Comparison of ENCODE assay signal across 14 mouse cellular contexts in genomic region chr10:61839326-61839725, GRCm38 (mm10). TPM values are rescaled to one million over a fixed set of nuclear protein-coding genes. Genes with fewer than 3 reads are reported as not detected.
DNase-seq lines count a peak whose midpoint lies in the region; ATAC-seq and TF ChIP-seq lines count a peak whose summit lies in the region.
"Had no signal": no experiment of that assay in that cellular context is flagged by ENCODE, and none has a peak within 500 bp of the region (broad histone marks: within the 10 kb centered on the region; RNA-seq: fewer than 3 reads in every experiment).

No protein-coding gene starts in this region.

- no peak for TF ChIP-seq POLR2A in brain, embryonic 14.5 days (IDR thresholded peaks at IDR 0.05; ENCODE audit: borderline replicate concordance, extremely low read depth, insufficient read depth, insufficient read length, poor library complexity, severe bottlenecking)

- WGBS in intestine, embryonic 15.5 days: 78% methylated on average over 9 of the region's 9 CpGs
- WGBS in intestine, postnatal 0 days: 79% methylated on average over 9 of the region's 9 CpGs
- 63% methylated on average over 9 of the region's 9 CpGs for WGBS in limb, embryonic 11.5 days

- H3K9me3 ChIP-seq in intestine, embryonic 15.5 days: no peaks in the 10 kb centered on the region
- no peaks in the 10 kb centered on the region for H3K9me3 ChIP-seq in intestine, postnatal 0 days (ENCODE audit: control insufficient read depth)
- no peaks in the 10 kb centered on the region for H3K9me3 ChIP-seq in limb, embryonic 11.5 days (ENCODE audit: control insufficient read depth, low read length)
- H3K9me3 ChIP-seq: embryonic facial prominence, embryonic 12.5 days; forebrain, embryonic 13.5 days; limb, embryonic 13.5 days; liver, embryonic 15.5 days; midbrain, embryonic 12.5 days had no signal

- H3K4me3 ChIP-seq in intestine, embryonic 15.5 days (replicated peaks): no peak overlapping the region
- H3K4me3 ChIP-seq in intestine, postnatal 0 days (ENCODE audit: low read depth, low read length): no peak overlapping the region
- H3K4me3 ChIP-seq in limb, embryonic 11.5 days (ENCODE audit: low read depth, low read length): no peak overlapping the region
- H3K4me3 ChIP-seq: embryonic facial prominence, embryonic 12.5 days; forebrain, embryonic 13.5 days; limb, embryonic 13.5 days; liver, embryonic 15.5 days; midbrain, embryonic 12.5 days had no signal

- H3K4me1 ChIP-seq in intestine, embryonic 15.5 days (replicated peaks): peaks cover 6% of the 10 kb centered on the region; the same call in 1 of the 2 replicates
- no peaks in the 10 kb centered on the region for H3K4me1 ChIP-seq in intestine, postnatal 0 days (replicated peaks; ENCODE audit: control insufficient read depth, insufficient read depth, low read length)
- H3K4me1 ChIP-seq in limb, embryonic 11.5 days (ENCODE audit: control insufficient read depth, insufficient read depth, low read length): no peaks in the 10 kb centered on the region
- H3K4me1 ChIP-seq: liver, embryonic 15.5 days; midbrain, embryonic 12.5 days had no signal

- no peak overlapping the region for H3K27ac ChIP-seq in intestine, embryonic 15.5 days
- no peak overlapping the region for H3K27ac ChIP-seq in intestine, postnatal 0 days (ENCODE audit: low read depth, low read length)
- no peak overlapping the region for H3K27ac ChIP-seq in limb, embryonic 11.5 days (replicated peaks; ENCODE audit: low read depth, low read length)
- H3K27ac ChIP-seq: embryonic facial prominence, embryonic 12.5 days; forebrain, embryonic 13.5 days; limb, embryonic 13.5 days; liver, embryonic 15.5 days; midbrain, embryonic 12.5 days; stomach, postnatal 0 days had no signal

- no peak overlapping the region for H3K4me2 ChIP-seq in intestine, embryonic 15.5 days (replicated peaks)
- no peak overlapping the region for H3K4me2 ChIP-seq in intestine, postnatal 0 days (replicated peaks; ENCODE audit: low read depth)
- H3K4me2 ChIP-seq in limb, embryonic 11.5 days (ENCODE audit: low read depth, severe bottlenecking): no peak overlapping the region
- H3K4me2 ChIP-seq: embryonic facial prominence, embryonic 12.5 days; forebrain, embryonic 13.5 days; limb, embryonic 13.5 days; liver, embryonic 15.5 days; midbrain, embryonic 12.5 days had no signal

- H3K27me3 ChIP-seq in intestine, embryonic 15.5 days (replicated peaks): no peaks in the 10 kb centered on the region; the same call in 1 of the 2 replicates
- H3K27me3 ChIP-seq in intestine, postnatal 0 days (replicated peaks; ENCODE audit: control insufficient read depth, insufficient read depth, low read length): no peaks in the 10 kb centered on the region
- no peaks in the 10 kb centered on the region for H3K27me3 ChIP-seq in limb, embryonic 11.5 days (ENCODE audit: control insufficient read depth, insufficient read depth, low read length)
- H3K27me3 ChIP-seq: embryonic facial prominence, embryonic 12.5 days; forebrain, embryonic 13.5 days; limb, embryonic 13.5 days; liver, embryonic 15.5 days had no signal

- no peak for TF ChIP-seq CTCF in intestine, postnatal 0 days (IDR thresholded peaks at IDR 0.05; ENCODE audit: low read depth)
- TF ChIP-seq CTCF in brain, embryonic 14.5 days (IDR thresholded peaks at IDR 0.05; ENCODE audit: borderline replicate concordance, extremely low read depth, insufficient read depth, insufficient read length): no peak

- DNase-seq in embryo, embryonic 11 days: peak; percentile 34
- no peak for DNase-seq in embryo, embryonic 10.5 days (ENCODE audit: low spot score)
- peak; percentile 13 for DNase-seq in brain, embryonic 14.5 days (ENCODE audit: low read depth)
- DNase-seq in limb, embryonic 11.5 days (ENCODE audit: low spot score): peak; percentile 25
- no peak for DNase-seq in spleen, postnatal 4 days (ENCODE audit: low spot score in 2 of 2)
- DNase-seq in frontal cortex, postnatal 36 days (ENCODE audit: low spot score in 2 of 2): no peak

- peak; percentile 10; the same call in 1 of the 2 replicates for ATAC-seq in intestine, embryonic 15.5 days
- no peak for ATAC-seq in intestine, postnatal 0 days
- ATAC-seq in limb, embryonic 11.5 days (ENCODE audit: insufficient number of reproducible peaks, low FRiP score, low TSS enrichment, low read depth): no peak

- H3K36me3 ChIP-seq in intestine, embryonic 15.5 days: no peaks in the 10 kb centered on the region
- no peaks in the 10 kb centered on the region for H3K36me3 ChIP-seq in intestine, postnatal 0 days (ENCODE audit: control insufficient read depth, insufficient read depth)
- H3K36me3 ChIP-seq in limb, embryonic 11.5 days (ENCODE audit: control insufficient read depth, insufficient read depth, low read length): no peaks in the 10 kb centered on the region
- H3K36me3 ChIP-seq: embryonic facial prominence, embryonic 12.5 days; limb, embryonic 13.5 days; liver, embryonic 15.5 days; midbrain, embryonic 12.5 days had no signal

- no peak overlapping the region for H3K9ac ChIP-seq in intestine, embryonic 15.5 days
- H3K9ac ChIP-seq in intestine, postnatal 0 days (ENCODE audit: low read depth, low read length): no peak overlapping the region
- no peak overlapping the region for H3K9ac ChIP-seq in limb, embryonic 11.5 days (ENCODE audit: low read length)
- H3K9ac ChIP-seq: forebrain, embryonic 13.5 days; limb, embryonic 13.5 days; liver, embryonic 15.5 days; midbrain, embryonic 12.5 days had no signal

RNA-seq across cellular contexts. Expression of gene H2afy2, which starts 55.4 kb away (rescaled TPM):
- polyA plus RNA-seq in intestine, embryonic 15.5 days (2015; fragmentation: Nextera tagmentation; extraction: Ambion mirVana): 90.4 and 108 TPM in 2 replicates
- 21.3 and 23.1 TPM in 2 replicates for polyA plus RNA-seq in intestine, postnatal 0 days (2015; fragmentation: Nextera tagmentation; extraction: Ambion mirVana)
- polyA plus RNA-seq in brain, embryonic 14.5 days (2012; rRNA removed): 140 and 186 TPM in 2 replicates
- 249 and 263 TPM in 2 replicates for polyA plus RNA-seq in limb, embryonic 11.5 days (2014; fragmentation: Nextera tagmentation; extraction: Ambion mirVana)

Comparison
In these comparisons a context has a peak if more than half of its experiments do, and no peak if none do; other contexts are left out.
1. DNase-seq: peak in embryo, embryonic 11 days (single experiment), brain, embryonic 14.5 days (single experiment) and limb, embryonic 11.5 days (single experiment); none in embryo, embryonic 10.5 days (single experiment), spleen, postnatal 4 days (0 of 2) and frontal cortex, postnatal 36 days (0 of 2).